Mouse (Mus musculus) thymus, postnatal 10 days (tissue): Measurements from ENCODE around the gene Ak4.
"Not testable (repeated sequence)": the region's sequence is repeated elsewhere in the genome, so short reads cannot be mapped to it uniquely, and the experiment has no call there.

ENCODE experiments used
- DNase-seq, 2 experiments: peaks; one replicate each; pipeline ENCODE4 v3.0.0; 2021; ENCODE audit warnings: low spot score in 2 of 2

The Ak4 gene

DNA sequence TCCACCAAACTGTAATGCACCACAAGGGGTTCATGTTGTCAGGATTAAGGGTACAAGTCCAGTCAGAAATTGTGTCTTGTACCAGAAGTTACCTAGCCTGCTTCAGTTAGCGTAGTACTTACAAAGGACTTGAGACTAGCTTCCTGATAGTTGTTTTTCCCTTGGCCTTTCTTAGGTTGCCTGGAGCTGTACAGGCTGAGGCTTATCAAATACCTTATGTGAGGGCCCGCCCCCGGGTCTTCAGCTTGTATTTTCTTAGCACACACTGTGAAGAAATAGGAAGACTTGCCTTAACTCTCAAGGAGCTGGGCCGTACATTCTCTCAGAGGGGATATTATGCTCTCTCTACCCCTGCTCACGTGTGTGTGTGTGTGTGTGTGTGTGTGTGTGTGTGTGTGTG lies 4.5 kb downstream of the Ak4 start:
- no peak for DNase-seq

DNA sequence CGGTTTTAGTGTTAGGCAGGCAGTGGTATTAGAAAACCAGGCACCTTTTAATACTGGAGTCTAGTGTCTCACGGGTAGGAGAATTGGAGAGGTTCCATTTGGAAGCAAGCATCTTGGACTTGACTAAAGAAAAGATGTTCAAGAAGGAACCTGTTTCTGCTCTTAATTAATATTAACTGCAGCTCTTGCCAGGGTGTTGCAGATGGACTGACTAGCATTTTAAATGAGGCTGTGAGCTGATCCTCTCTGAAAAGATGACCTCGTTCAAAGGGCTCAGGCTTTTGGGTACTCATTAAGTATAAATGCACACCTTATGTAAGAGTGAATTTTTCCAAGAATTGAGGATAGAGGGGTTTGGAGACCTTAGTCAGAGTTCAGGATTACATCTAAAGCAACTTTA lies 5.4 kb downstream of the Ak4 start:
- DNase-seq = no peak

DNA sequence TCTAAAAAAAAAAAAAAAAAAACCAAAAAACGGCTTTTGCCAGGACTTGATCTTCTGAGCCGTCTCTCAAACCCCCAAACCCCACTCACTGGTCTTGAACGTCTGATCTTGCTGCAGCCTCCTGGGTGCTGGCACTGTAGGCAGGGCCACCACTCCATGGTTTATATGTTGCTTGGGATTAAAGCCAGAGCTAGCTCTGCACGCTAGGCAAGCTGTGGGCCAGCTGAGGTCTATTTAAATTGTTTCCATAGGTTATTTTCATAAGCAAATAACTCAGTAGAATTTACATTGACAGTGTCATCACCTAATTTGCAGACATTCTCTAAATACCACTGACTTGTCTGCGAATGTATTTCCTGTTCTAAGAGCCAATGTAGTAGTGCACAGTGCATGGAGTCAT lies 6.0 kb downstream of the Ak4 start:
- no peak for DNase-seq

DNA sequence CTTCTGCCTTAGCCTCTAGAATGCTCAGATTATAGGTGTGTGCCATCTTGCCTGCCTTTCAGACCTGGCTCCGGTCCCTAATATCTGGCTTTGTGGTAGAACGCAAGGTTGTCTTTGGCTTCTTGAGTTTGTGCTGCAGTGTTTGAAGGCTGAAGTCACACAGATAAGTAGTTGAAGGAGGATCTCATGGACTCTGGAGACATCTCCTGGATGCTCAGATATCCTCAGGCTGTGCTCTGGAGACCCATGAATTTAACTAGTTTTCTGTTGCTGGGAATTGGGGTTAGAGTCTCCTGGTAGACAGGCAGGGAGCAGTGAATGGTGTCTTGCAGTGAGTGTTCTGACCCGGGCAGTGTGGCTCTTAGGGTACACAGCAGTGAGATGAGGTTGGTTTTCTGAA lies 6.6 kb downstream of the Ak4 start:
- no peak for DNase-seq

DNA sequence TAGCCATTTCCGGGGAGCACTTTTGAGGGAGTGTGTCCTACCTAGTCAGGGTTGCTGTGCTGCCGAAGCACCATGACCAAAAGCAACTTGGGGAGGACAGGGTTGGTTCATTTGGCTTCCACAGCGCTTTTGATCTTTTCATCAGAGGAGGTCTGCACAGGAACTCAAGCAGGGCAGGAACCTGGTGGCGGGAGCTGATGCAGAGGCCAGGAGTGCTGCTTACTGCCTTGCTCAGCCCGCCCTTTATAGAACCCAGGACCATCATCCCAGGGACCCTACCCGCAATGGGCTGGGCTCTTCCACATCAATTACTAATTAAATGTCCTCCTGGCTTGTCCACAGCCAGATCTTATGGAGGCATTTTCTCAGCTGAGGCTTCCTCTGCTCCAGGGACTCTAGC lies 7.5 kb downstream of the Ak4 start:
- DNase-seq = no peak

DNA sequence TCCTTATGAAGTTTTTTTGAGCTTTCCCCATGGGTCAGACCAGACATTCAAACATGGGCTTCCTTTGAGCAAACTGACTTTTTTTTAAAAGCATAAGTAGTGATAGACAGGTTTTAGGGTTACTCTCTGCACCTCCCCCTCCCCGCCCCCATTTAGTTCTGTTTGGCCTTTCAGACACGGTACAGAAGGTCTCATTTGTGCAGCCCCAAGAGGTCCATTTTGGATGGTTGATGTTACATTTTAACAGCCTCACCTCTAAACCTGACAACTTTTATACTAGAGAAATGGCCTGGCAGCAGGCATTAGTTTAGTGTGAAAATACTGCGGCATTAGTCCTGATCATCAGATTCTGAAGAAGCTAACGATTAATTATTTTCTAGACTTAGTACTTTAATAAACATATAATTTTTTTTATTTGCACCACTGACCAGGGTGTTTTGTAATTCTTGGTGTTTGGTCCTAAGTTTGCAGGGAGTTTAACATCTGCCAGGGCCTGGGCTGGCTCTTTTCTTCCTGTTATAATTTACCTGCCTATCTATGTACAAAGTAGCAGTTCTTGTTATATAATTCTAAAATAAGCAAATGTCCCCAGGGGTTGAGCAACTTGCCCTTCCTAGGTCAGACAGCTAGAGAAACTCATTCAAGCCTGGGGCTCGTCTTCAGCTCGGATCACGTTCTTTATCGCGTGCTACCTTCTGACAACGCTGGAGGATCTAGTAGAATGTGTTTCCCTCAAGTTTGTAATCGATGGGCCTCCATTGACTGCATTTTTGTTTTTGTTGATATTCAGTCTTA lies 9.0 kb downstream of the Ak4 start:
- no peak for DNase-seq

DNA sequence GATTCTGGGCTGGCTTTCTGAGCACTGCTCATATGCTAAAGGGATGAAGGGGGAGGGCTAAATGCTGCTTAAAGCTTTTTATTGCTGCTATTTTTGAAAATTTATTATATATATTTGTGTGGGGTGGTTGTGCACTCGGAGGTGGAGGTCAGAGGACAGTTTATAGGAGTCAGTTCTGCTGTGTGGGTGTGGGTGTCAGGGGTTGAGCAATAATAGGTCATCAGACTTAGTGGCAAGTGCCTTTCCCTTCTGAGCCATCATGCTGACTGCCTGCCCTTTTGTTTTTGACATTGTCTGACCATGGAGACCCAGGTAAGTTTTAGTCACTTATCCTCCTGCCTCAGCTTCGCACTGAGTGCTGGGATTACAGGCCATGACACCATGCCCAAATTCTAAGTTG lies 10.0 kb downstream of the Ak4 start:
- no peak for DNase-seq

DNA sequence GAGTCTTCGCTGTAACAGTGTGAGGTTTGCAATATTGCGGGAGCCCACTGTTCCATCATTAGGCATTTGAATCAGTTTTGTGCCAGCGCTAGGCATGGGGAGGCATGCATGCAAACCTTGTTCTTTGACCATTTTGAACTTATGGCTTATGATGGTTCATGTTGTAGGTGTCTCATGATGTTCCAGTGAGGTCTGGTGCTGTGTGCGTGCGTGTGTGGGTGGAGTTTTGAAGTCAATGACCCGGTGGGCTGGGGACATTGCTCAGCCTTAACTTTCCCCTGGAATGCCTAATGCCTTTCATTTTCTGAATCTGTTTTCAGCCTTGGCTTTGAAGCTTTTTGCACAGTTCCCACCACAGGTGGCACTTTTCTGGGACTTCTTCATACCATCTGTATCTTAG lies 10.9 kb downstream of the Ak4 start:
- DNase-seq = no peak

DNA sequence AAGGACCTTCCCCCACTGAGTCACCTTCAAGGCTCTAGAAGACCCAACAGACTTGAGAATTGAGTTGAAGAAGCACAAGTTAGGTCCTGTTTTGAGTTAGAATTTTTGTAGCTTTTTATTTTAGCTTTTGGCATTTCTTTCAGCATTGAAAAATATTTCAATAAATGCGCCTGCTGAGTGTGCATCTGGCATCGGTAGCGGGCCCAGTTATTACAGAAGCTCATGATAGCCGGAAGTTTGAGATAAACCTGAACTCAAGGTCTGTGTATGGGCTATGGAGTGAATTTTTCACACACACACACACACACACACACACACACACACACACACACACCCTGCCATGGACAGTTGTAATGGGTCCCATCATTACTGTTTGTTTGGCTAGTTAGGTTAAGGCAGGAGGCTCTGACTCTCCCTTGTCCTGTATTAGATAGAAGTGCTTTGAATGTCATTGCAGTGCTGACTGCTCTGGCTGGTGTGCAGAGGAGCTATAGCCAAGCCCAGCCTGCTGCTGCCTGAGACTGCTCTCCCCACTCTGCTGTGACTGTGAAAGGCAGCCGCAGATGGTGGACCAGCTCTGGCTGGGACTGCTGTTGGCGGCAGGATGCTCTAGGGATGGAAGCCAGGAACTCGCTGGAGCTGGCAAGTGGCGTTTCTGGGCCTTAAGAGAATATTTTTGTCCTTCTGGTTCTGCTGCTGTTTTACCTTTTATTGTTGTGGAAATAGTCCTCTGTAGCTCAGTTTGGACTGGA lies 17.9 kb downstream of the Ak4 start:
- DNase-seq = no peak

DNA sequence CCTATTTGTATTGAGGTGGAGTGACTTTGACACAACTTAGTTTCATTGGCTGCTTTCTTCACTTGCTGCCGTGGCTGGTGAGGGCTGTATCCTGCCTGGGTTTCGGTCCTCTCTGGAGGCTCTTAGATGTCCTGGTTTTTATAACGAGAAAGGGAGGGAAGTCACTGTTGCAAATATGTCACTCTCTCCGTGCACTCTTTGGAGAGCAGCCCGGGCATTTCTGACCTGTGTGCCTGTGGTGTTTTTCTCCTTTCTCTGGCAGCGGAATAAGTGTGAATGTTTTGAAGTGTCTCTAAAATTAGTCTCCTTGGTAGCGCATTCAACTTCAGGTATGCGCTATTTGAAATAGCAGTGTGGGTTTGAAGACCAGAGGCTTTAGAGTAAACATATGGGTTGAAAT lies 19.2 kb downstream of the Ak4 start:
- DNase-seq = no peak

DNA sequence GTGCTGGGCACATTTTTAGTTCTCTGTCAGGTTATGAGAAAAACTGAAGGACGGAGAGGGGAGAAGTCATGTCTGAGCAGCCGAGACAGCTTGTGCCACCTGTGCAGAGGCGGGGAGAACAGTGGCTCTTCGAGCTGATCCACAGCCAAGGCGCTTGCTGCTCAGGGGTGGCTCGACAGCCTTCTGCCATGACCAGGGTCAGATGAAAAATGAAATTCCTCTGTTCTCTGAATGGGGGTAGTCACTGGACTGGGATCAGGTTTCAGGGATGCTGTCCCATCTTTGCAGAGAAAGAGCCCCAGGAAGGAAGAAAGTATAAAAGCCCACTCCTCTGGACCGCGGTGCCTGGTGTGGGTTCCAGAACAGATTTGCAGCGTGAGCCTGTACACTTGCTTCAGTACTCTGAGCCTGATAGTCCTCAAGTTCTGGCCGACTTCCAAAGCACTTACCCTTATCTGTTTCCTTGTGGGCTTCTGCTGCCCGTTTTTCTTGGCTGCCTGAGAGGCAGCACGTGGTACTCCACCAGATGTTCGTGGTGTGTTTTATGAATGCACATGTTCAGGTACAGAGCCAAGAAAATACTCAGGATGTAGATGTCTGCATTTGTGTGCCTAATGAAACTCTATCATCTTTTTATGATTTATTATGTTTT lies 20.8 kb downstream of the Ak4 start:
- no peak for DNase-seq

DNA sequence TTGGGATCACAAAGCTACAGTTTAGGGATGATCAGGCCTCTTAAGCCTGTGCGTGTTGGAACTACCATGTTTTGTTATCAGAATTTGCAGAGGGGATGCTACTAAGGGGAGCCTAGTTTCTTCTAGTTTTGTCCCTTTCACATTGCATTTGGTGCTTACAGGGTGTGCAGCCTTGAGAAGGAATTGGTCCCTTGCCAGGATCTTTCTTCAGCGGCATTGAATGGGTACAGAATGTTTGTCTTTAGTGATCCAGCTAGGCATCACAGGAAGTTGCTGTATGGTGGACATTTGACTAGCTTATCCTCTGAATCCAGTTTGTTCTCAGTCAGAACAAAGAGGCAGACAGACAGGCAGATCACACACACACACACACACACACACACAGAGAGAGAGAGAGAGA lies 23.7 kb downstream of the Ak4 start:
- DNase-seq = no peak

DNA sequence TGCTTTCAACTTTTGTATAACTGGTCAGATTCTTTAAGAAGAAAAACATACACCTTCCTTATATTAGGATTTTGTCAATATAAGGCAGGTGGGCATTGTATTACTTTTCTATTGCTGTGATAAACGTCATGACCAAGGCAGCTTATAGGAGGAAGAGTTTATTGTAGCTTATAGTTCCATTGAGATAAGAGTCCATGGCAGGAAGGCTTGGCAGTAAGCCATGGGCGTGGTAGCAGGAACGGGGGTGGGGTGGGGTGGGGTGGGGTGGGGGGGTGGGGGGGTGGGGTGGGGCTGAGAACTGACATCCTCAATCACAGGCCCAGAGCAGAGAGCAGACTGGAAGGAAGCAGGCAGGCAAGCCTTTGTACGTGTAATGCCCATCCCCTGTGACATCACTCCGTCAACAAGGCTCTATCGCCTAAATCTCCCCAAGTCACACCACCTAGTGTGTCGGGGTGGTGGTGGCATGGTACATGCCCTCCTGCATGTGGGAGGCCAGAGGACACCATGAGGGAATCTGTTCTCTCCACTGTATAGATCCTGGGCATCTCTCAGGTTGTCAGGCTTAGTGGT lies 24.4 kb downstream of the Ak4 start:
- no peak for DNase-seq

DNA sequence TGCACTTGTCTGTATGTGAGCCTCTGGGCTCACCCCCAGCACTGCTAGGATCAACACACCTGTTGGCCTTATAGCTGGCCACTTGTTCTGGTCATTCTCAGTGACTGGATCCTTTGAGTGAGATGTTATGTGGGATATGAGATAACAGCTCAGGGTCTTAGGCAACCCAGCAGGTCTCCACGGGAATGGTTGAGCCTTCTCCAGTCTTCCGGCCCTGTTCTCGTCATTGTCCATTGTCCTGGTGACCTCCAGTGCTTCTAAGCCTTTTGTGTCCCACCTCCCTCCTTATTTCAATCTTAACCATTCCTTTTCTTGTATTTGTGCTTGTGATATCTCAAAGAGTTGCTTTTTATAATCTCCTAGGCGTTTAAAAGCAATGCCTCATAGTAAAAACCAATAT lies 26.6 kb downstream of the Ak4 start:
- DNase-seq = no peak

DNA sequence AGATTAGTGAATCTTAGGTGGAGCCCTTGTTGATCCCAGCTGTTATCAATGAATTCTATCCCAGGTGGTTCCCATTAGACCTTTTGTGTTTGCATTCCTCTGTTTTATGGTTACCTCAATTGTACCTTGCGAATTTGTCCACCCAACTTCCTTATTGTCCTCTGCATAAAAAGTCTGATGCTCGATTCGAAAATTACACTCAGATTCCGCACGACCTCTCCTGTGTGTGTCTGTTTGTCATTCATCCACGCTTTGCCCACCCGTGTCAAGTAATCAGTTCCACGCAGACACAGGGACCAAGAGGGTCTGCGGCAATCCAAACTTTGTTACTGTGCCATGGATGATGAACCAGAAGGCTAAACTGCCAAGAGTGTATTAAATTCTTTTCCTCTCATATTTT lies 27.5 kb downstream of the Ak4 start:
- not testable (repeated sequence) for DNase-seq

DNA sequence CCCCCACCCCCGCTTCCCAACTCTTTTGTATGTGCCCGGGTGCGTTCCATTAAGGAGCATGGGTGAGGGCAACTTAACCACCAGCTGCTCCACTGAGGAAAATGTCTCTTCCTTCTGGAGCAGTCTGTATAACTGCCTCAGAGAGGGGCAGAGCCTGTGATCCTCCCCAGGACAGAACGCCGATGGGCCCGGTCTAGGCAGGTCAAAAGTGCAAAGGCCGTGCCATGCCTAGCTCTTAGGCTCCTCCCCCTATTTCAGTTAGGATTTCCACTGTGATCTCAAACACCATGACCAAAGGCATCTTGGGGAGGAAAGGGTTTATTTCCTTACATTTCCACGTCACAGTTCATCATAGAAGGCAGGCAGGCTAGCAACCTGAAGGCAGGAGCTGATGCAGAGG lies 29.6 kb downstream of the Ak4 start:
- DNase-seq = no peak

DNA sequence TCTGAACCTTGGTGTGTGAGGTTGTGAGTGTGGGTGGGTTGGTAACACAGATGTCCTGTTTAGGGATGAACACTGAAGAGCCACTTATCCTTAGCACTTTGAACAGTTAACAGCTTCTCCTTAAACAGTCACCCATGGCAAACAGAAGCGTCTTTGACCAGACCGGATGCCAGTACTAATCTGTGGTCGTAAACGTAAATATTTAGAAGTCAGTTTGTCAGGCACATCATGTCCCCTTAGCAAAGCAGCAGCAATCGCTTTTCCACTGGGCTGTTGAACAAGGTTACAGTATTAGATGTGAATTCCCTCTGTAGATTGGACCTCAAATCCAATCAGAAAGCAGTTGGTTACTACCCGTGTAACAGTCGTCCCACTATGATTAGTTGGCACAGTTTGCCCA lies 30.3 kb downstream of the Ak4 start:
- DNase-seq = no peak

DNA sequence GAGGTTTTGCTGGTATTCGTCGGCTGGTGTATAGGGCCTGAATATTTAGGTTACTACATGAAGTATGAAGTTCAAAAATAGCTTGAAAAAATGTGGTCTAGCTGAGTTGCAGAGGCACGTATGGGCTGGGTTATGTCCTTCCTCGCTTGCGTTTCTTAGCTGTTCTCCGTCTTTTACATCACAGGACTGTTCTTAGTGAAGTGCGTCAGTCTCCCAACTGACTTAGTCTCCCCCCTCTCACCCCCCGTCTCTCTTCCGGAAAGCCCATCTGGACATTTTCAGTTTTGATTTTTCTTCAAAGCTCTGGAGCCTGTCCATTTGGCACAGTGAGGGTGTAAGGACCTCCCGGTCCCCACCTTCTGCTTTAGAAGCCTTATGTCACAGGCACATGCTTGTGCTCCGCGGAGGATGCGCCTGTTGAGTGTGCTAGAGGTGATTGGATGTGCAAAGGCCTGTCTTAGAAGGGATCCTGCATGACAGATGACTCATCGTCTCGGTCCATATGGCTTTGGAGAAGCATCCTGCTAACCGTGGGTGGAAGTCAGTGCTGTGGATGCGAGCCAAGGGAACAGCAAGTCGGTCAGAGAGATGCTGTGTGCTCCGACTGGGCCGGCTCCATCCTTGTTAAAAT lies 31.2 kb downstream of the Ak4 start:
- no peak for DNase-seq

DNA sequence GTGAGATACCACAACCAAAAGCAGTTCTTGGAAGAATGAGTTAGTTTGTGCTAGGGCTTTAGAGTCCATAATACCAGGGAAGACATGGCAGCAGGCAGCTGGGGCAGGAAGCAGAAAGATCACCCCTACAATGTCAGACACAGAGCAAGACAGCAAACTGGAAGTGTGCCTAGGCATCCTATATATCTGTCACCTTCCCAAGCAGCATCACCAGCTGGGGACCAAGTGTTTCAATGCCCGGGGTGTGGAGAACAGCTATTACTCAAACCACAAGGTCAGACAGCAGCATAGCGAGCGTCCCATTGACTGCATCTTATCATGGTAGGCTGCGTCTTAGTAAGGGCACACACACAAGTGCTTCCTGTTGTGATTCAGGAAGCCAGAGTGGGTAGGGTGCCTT lies 32.0 kb downstream of the Ak4 start:
- no peak for DNase-seq

DNA sequence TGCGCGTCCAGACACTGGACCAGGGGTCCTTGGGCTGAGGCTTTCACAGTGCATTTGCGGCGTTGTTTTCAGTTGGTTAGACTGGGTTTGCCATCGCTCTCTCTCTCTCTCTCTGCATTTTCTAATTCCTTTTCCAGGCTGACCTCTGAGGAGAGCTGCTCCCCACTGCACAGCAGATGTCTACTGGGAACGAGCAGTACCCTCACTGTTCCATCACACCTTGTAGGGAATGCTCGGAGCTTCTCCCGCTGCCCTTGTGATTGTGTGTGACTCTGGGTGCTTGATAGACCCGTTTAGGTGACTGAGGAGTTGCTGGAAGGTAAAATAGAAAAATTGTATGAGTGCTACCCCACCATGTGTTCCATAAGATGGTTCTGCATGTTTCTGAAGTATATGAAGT lies 33.8 kb downstream of the Ak4 start:
- no peak for DNase-seq

DNA sequence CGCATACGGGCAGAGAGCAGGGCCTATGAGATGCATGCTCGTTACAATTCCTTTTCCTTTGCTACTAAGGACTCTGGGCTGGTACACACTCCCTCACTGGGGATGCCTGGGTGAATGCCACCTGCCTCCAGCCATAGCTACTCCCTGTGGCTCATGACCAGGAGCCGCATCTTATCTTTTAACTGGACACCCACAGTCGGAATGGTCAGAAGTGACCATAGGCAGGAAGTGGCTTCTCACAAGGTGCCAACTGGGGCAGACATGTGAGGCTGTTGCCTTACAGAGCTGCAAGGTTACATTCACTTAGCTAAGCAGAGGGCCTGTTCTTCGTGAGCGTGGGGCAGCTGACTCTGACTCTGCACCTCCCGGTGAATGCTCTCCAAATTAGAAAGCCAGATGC lies 38.1 kb downstream of the Ak4 start:
- no peak for DNase-seq

DNA sequence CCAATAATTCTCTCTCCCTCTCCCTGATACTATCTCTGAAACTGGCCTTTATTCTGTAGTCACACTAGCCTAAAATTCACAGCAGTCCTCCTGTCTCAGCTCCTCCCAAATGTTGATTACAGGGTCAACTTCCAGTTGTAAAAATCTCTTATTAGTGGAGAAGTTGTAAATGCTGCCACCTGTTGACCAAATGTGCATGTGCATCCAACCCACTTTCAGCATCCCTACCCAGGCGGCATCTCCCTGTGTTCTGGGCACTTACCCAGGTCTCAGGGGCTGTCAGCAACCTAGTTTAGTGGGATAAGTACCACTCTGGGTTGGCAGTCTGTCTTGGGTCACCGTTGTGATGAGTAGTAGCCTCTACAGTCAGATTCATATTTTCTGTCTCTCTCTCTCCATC lies 39.3 kb downstream of the Ak4 start:
- DNase-seq = peak in 1 of 2 experiments; percentile 41
